Mouse (Mus musculus): ENCODE measurements around the gene Acvr1c. TPM values are rescaled to one million over a fixed set of nuclear protein-coding genes. Genes with fewer than 3 reads are reported as not detected.

Acvr1c gene
- polyA plus RNA-seq, 1 experiment from 2014 or later: 0.02 TPM

DNA sequence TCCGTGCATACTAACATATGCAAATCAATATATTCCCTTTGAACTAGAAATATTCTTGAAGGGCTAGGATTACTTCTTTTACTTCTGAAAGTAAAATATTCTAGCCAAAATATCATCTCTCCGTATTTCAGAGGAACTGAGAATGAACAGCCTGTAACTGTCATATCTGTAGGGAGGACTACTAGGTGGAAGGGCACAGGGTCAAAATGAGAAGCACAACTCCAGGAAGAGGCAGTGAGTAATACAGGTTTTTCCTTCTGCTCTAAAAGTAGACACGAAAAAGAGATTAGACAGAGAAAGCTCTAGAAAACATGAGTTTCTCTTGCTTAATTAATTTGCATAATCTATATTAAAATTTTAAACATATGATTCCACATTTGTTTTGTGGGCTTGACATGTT lies 48.0 kb downstream of the Acvr1c start:
- ATAC-seq (ENCODE audit: low read depth): no peak
- 22% methylated on average over 3 of the region's 3 CpGs for WGBS (ENCODE audit: insufficient replicate concordance)

GRCm38 (mm10) chr2:58304450-58304849 lies 53.2 kb downstream of the Acvr1c start:
- no peaks in the 10 kb centered on the region for H3K9me3 ChIP-seq (replicated peaks; ENCODE audit: control insufficient read depth, low read length)
- no peaks in the 10 kb centered on the region for H3K27me3 ChIP-seq (ENCODE audit: control insufficient read depth, insufficient read depth, low read depth, low read length)
- ATAC-seq (ENCODE audit: low read depth): no peak
- no peaks in the 10 kb centered on the region for H3K36me3 ChIP-seq (ENCODE audit: control insufficient read depth, insufficient read depth)
- WGBS (ENCODE audit: insufficient replicate concordance): 53% methylated on average over 3 of the region's 3 CpGs
- H3K4me2 ChIP-seq (ENCODE audit: low read depth, low read length): no peak overlapping the region
- no peak overlapping the region for H3K9ac ChIP-seq (ENCODE audit: low read depth, low read length)
- no peaks in the 10 kb centered on the region; the same call in 1 of the 2 replicates for H3K4me1 ChIP-seq (ENCODE audit: control insufficient read depth, low read depth, low read length)
- H3K27ac ChIP-seq (ENCODE audit: low read length): no peak overlapping the region
- H3K4me3 ChIP-seq (ENCODE audit: low read depth, low read length): no peak overlapping the region

More for the DNA sequence above, 48.0 kb downstream of the Acvr1c start:
- Histone ChIP-seq H3K4me2 (ENCODE audit: low read depth, low read length) (no peak overlapping the region), H3K36me3 (ENCODE audit: control insufficient read depth, insufficient read depth) (no peaks in the 10 kb centered on the region), H3K9me3 (replicated peaks; ENCODE audit: control insufficient read depth, low read length) (no peaks in the 10 kb centered on the region), H3K9ac (ENCODE audit: low read depth, low read length) (no peak overlapping the region), H3K27me3 (ENCODE audit: control insufficient read depth, insufficient read depth, low read depth, low read length) (no peaks in the 10 kb centered on the region), H3K4me3 (ENCODE audit: low read depth, low read length) (no peak overlapping the region), H3K4me1 (ENCODE audit: control insufficient read depth, low read depth, low read length) (no peaks in the 10 kb centered on the region; the same call in 1 of the 2 replicates), H3K27ac (ENCODE audit: low read length) (no peak overlapping the region)

DNA sequence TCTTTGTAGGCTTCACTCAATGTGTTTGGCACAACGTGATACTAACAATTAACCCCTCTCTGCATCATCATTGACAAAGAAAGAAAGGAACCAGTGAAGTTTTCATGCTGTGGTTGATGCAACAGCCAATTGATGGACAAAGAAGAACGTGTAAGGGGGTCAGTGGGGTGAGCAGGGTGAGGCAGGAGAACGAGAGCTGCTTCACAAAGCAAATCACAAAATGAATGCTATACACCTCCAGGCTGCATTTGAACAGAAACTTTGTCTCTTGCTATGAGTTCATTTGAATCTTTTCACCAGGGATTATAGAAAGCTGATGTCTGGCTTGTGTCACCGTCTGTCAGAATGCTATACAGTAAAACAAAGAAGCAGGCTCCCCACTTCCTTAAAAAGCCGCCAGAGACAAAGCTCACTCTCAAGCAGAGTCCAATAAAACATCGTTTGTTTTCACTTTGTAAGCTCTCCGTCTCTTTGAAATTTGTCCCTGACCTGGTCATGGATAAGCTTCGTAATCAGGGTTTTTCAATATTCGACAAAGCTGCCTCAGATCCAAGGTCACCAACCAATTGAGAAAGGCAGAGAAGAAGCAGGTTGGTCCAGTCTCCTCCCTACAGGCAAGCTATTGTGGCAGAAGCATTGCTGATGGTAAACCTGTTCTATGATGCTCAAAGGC lies 67.8 kb downstream of the Acvr1c start:
- Histone ChIP-seq H3K4me2 (ENCODE audit: low read depth, low read length) (no peak overlapping the region), H3K9me3 (replicated peaks; ENCODE audit: control insufficient read depth, low read length) (no peaks in the 10 kb centered on the region), H3K4me3 (ENCODE audit: low read depth, low read length) (no peak overlapping the region), H3K36me3 (ENCODE audit: control insufficient read depth, insufficient read depth) (no peaks in the 10 kb centered on the region), H3K9ac (ENCODE audit: low read depth, low read length) (no peak overlapping the region), H3K27ac (ENCODE audit: low read length) (no peak overlapping the region), H3K27me3 (ENCODE audit: control insufficient read depth, insufficient read depth, low read depth, low read length) (no peaks in the 10 kb centered on the region), H3K4me1 (ENCODE audit: control insufficient read depth, low read depth, low read length) (no peaks in the 10 kb centered on the region)
- no peak for ATAC-seq (ENCODE audit: low read depth)
- 23% methylated on average over 9 of the region's 9 CpGs for WGBS (ENCODE audit: insufficient replicate concordance)

- no peaks in the 10 kb centered on the region for H3K4me1 ChIP-seq (ENCODE audit: control insufficient read depth, low read depth, low read length)
- H3K9ac ChIP-seq (ENCODE audit: low read depth, low read length): no peak overlapping the region
- H3K4me3 ChIP-seq (ENCODE audit: low read depth, low read length): no peak overlapping the region
- H3K27ac ChIP-seq (ENCODE audit: low read length): no peak overlapping the region
- H3K4me2 ChIP-seq (ENCODE audit: low read depth, low read length): no peak overlapping the region
- 56% methylated on average over 6 of the region's 6 CpGs for WGBS (ENCODE audit: insufficient replicate concordance)
- H3K36me3 ChIP-seq (ENCODE audit: control insufficient read depth, insufficient read depth): no peaks in the 10 kb centered on the region
- H3K27me3 ChIP-seq (ENCODE audit: control insufficient read depth, insufficient read depth, low read depth, low read length): no peaks in the 10 kb centered on the region
- ATAC-seq (ENCODE audit: low read depth): no peak
- H3K9me3 ChIP-seq (replicated peaks; ENCODE audit: control insufficient read depth, low read length): no peaks in the 10 kb centered on the region
Measured at GRCm38 (mm10) chr2:58289331-58289730, 68.4 kb downstream of the Acvr1c start.

DNA sequence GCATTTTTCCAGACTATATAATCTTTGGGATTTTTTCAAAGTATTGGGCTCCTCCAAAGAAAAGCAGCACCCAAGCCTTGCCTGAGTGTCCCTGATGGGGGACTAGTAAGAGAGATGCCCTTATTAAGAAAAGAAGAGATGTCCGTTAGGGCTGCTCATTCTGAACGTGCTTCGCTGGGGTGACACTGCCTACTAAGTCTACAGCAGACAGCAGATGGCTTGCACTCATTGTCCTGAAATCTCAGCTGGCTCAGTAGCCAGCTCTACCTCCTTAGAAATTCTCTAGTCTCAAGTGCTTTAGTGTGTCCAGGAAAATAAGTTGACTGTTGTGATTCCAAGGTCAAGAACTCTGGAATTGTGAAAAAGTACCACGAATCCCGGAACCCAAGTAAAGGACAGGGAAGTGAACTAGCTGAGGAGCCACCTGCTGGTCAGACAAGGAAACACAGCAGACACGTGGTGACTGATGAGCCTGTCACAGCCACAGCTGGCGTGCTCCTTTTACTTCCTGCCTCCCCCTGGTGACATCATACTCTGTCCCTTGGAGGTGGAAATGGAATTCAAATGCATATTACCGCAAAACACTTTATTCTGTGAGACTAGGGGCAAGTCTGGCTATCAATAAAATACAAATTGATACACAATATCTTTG lies 75.3 kb downstream of the Acvr1c start:
- Histone ChIP-seq H3K9ac (ENCODE audit: low read depth, low read length) (no peak overlapping the region), H3K4me2 (ENCODE audit: low read depth, low read length) (no peak overlapping the region), H3K4me3 (ENCODE audit: low read depth, low read length) (no peak overlapping the region), H3K27ac (ENCODE audit: low read length) (no peak overlapping the region), H3K36me3 (ENCODE audit: control insufficient read depth, insufficient read depth) (no peaks in the 10 kb centered on the region), H3K9me3 (replicated peaks; ENCODE audit: control insufficient read depth, low read length) (no peaks in the 10 kb centered on the region), H3K4me1 (ENCODE audit: control insufficient read depth, low read depth, low read length) (no peaks in the 10 kb centered on the region), H3K27me3 (ENCODE audit: control insufficient read depth, insufficient read depth, low read depth, low read length) (no peaks in the 10 kb centered on the region)
- WGBS (ENCODE audit: insufficient replicate concordance): 43% methylated on average over 8 of the region's 8 CpGs
- ATAC-seq (ENCODE audit: low read depth): no peak

GRCm38 (mm10) chr2:58281046-58281445 lies 76.6 kb downstream of the Acvr1c start:
- H3K36me3 ChIP-seq (ENCODE audit: control insufficient read depth, insufficient read depth): no peaks in the 10 kb centered on the region
- WGBS (ENCODE audit: insufficient replicate concordance): 19% methylated on average over 3 of the region's 3 CpGs

GRCm38 (mm10) chr2:58279163-58279562 lies 78.5 kb downstream of the Acvr1c start:
- 59% methylated on average over 5 of the region's 5 CpGs for WGBS (ENCODE audit: insufficient replicate concordance)
- H3K27me3 ChIP-seq (ENCODE audit: control insufficient read depth, insufficient read depth, low read depth, low read length): no peaks in the 10 kb centered on the region
- H3K36me3 ChIP-seq (ENCODE audit: control insufficient read depth, insufficient read depth): no peaks in the 10 kb centered on the region
- H3K4me2 ChIP-seq (ENCODE audit: low read depth, low read length): no peak overlapping the region
- no peaks in the 10 kb centered on the region for H3K9me3 ChIP-seq (replicated peaks; ENCODE audit: control insufficient read depth, low read length)
- ATAC-seq (ENCODE audit: low read depth): no peak
- H3K4me1 ChIP-seq (ENCODE audit: control insufficient read depth, low read depth, low read length): no peaks in the 10 kb centered on the region
- H3K4me3 ChIP-seq (ENCODE audit: low read depth, low read length): no peak overlapping the region
- H3K9ac ChIP-seq (ENCODE audit: low read depth, low read length): no peak overlapping the region
- no peak overlapping the region for H3K27ac ChIP-seq (ENCODE audit: low read length)

More at GRCm38 (mm10) chr2:58281046-58281445, 76.6 kb downstream of the Acvr1c start:
- H3K27me3 ChIP-seq (ENCODE audit: control insufficient read depth, insufficient read depth, low read depth, low read length): no peaks in the 10 kb centered on the region
- H3K4me2 ChIP-seq (ENCODE audit: low read depth, low read length): no peak overlapping the region
- no peak overlapping the region for H3K9ac ChIP-seq (ENCODE audit: low read depth, low read length)
- no peak overlapping the region for H3K4me3 ChIP-seq (ENCODE audit: low read depth, low read length)
- H3K27ac ChIP-seq (ENCODE audit: low read length): no peak overlapping the region
- no peaks in the 10 kb centered on the region for H3K9me3 ChIP-seq (replicated peaks; ENCODE audit: control insufficient read depth, low read length)
- no peaks in the 10 kb centered on the region for H3K4me1 ChIP-seq (ENCODE audit: control insufficient read depth, low read depth, low read length)
- ATAC-seq (ENCODE audit: low read depth): no peak

- H3K36me3 ChIP-seq (ENCODE audit: control insufficient read depth, insufficient read depth): no peaks in the 10 kb centered on the region
- ATAC-seq (ENCODE audit: low read depth): no peak
Measured at GRCm38 (mm10) chr2:58276454-58276853, 81.2 kb downstream of the Acvr1c start.

DNA sequence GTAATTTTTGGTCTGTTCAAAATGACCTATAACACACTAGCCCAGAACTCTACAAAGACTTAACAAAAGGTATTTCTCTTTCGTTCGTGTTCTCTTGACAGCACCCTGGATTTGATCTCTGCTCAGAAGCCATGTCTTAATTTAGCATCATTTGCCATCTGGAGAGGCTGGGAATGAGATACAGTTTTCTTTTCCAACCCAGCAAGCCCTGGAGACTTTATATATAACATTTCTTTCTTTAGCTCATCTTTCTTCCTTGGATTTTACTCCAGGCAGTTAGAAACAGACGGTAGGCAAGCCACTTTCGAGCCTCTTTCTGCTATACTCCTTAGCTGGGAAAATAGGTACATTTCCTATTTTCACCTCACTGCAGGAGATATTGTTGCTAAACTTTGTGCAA lies 117.1 kb downstream of the Acvr1c start:
- Histone ChIP-seq H3K9ac (ENCODE audit: low read depth, low read length) (no peak overlapping the region), H3K4me2 (ENCODE audit: low read depth, low read length) (no peak overlapping the region), H3K36me3 (ENCODE audit: control insufficient read depth, insufficient read depth) (no peaks in the 10 kb centered on the region), H3K4me1 (ENCODE audit: control insufficient read depth, low read depth, low read length) (no peaks in the 10 kb centered on the region), H3K9me3 (replicated peaks; ENCODE audit: control insufficient read depth, low read length) (no peaks in the 10 kb centered on the region), H3K27ac (ENCODE audit: low read length) (no peak overlapping the region), H3K27me3 (ENCODE audit: control insufficient read depth, insufficient read depth, low read depth, low read length) (no peaks in the 10 kb centered on the region), H3K4me3 (ENCODE audit: low read depth, low read length) (no peak overlapping the region)
- no peak for ATAC-seq (ENCODE audit: low read depth)
- WGBS (ENCODE audit: insufficient replicate concordance): 63% methylated on average over 4 of the region's 4 CpGs

More at GRCm38 (mm10) chr2:58276454-58276853, 81.2 kb downstream of the Acvr1c start:
- no peak overlapping the region for H3K9ac ChIP-seq (ENCODE audit: low read depth, low read length)
- no peaks in the 10 kb centered on the region for H3K27me3 ChIP-seq (ENCODE audit: control insufficient read depth, insufficient read depth, low read depth, low read length)
- no peaks in the 10 kb centered on the region for H3K9me3 ChIP-seq (replicated peaks; ENCODE audit: control insufficient read depth, low read length)
- H3K4me1 ChIP-seq (ENCODE audit: control insufficient read depth, low read depth, low read length): no peaks in the 10 kb centered on the region
- WGBS (ENCODE audit: insufficient replicate concordance): 66% methylated on average over 7 of the region's 7 CpGs
- H3K27ac ChIP-seq (ENCODE audit: low read length): no peak overlapping the region
- H3K4me3 ChIP-seq (ENCODE audit: low read depth, low read length): no peak overlapping the region
- H3K4me2 ChIP-seq (ENCODE audit: low read depth, low read length): no peak overlapping the region

Data from liver, embryonic 16.5 days (tissue).